Mouse (Mus musculus): Measurements from ENCODE around the gene Slc22a23.
"Not testable (repeated sequence)": the region's sequence is repeated elsewhere in the genome, so short reads cannot be mapped to it uniquely, and the experiment has no call there.

Slc22a23 gene

DNA sequence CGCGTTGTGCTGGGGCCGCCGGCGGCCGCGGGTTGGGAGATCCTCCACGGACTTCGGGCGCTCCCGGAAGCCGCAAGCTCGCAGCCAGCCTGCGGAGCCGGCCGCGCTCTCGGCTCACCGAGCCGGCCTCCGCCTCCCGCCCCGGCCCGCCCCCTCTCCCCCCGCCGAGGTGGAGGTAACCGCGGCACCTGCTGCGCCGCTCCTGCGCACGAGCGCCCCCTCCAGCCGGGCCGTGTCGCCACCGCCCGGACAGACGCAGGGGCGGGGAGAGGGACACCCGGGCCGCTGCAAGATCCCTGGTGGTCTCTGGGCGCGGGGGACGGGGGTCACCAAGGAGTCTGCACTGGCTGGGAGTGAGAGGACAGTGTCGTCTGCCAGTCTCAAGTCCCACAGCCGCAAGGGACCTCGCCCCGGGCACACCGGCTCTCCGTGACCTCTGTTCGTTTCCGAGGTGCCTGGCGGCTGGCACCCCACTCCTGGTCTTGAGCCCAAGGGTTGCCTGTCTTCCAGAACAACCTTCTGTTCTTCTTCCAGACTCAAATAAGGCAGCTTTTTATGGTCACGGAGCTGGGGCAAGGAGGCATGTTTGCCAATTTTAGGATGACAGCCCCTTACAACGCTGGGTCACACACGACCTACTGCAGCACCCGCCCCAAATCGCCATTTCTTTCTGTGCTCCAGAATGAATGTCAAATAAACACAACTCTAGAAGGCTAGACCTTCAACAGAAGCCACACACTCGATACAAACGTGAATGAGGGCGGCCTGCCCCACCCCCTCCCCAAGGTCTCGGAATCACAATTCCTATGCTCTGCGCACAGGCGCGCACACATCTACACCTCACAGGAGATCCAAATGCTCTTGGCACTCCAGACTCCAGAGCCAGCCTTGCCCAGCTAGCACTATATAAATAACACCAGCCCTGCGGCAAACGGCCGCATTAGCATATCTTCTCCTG, at the start of gene Slc22a23:
Slc22a23 (minus strand) TSS at position 55 of the 958 bp plus-strand sequence.
- peak in 1 of 2 experiments; percentile 45 for DNase-seq (ENCODE audit: low spot score in 2 of 2)

GRCm38 (mm10) chr13:34394305-34394704, 49.3 kb upstream of the Slc22a23 start:
- not testable (repeated sequence) for DNase-seq (ENCODE audit: low spot score in 2 of 2)

- no peak for DNase-seq (ENCODE audit: low spot score in 2 of 2)
These were observed 47.4 kb upstream of the Slc22a23 start for GRCm38 (mm10) chr13:34392376-34392775.

DNA sequence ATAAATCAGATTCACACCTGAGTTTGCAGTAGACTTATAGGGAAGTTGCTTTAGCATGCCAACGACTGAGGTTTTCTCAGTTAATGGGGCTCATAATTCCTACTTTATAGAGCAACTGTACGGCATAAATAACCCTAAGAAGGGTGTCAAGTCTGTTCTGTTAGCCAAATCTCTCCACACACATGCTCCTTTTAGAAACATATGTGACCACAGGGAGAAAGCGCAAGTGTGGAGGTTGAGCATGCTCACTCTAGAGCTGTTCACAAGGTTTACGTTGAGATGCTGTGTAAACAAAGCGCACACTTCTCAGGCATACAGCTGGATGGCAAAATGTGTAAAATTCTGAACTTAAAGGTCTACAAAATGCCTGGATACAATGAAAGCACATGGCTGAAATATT, 43.2 kb upstream of the Slc22a23 start:
- no peak for DNase-seq (ENCODE audit: low spot score in 2 of 2)

GRCm38 (mm10) chr13:34383416-34383815, 38.4 kb upstream of the Slc22a23 start:
- no peak for DNase-seq (ENCODE audit: low spot score in 2 of 2)

- no peak for DNase-seq (ENCODE audit: low spot score in 2 of 2)
These were observed 33.9 kb upstream of the Slc22a23 start for GRCm38 (mm10) chr13:34378926-34379325.

DNA sequence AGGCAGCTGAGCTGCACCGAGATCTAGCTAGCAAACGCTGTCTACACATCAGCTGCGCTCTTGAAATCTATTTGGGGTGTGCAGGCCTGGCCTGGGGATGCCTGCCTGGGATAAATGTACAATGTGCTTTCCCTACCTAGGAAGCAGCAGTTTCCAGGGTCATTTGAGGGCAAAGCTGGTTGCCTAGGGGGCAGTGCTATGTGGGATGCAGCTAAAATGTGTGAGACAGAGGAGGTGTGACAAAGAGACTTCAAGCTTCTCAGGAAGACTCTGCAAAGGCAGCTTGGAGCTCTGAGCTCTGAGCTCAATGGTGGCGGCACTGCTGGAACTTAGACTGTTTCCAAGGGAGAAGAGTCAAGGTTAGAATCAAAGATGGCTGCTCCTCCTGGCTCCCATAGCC, 30.2 kb upstream of the Slc22a23 start:
- no peak for DNase-seq (ENCODE audit: low spot score in 2 of 2)

- DNase-seq (ENCODE audit: low spot score in 2 of 2): no peak
These were observed 28.0 kb upstream of the Slc22a23 start for GRCm38 (mm10) chr13:34372870-34373478.

DNA sequence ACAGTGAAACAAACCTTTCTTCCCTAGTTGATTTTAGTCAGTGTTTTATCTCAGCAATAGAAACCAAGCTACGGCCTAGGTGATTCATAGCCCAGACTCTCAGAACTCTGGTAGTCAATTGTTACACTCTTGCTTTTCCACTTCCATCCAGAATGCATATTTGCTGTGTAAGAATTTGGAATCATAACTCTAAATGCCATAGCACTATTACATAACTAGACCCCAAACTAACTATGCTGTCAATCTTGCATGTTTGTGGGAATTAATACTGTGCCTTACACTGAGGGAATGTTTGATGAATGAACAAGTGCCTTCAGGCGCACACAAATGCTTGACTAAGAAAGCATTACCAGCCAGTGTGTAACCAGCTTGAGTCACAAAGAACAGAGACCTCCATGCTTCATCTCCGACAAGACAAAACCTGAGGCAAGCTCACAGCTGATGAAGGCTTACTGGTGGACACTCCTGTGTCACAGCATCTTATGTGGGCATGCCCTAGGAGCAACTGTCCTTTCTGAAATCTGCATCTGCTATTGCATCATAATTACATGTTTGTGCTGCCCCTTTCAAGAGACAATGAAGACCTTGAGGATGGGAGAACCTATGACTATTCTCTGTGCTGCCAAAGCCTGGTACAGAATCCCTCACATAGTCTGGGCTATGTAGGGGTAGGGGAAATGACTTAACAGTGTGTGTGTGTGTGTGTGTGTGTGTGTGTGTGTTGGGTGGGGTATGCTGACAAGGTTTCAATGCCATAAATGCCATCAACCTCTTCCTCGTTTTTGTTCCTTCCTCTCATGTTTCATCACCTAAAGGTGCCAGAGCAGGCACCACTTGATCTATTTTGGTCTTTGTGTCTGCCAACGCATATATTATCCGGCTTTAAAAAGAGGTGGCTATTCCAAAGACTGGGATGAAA, 27.2 kb upstream of the Slc22a23 start:
- no peak for DNase-seq (ENCODE audit: low spot score in 2 of 2)

- DNase-seq (ENCODE audit: low spot score in 2 of 2): no peak
These were observed 25.4 kb upstream of the Slc22a23 start for GRCm38 (mm10) chr13:34370281-34370825.

DNA sequence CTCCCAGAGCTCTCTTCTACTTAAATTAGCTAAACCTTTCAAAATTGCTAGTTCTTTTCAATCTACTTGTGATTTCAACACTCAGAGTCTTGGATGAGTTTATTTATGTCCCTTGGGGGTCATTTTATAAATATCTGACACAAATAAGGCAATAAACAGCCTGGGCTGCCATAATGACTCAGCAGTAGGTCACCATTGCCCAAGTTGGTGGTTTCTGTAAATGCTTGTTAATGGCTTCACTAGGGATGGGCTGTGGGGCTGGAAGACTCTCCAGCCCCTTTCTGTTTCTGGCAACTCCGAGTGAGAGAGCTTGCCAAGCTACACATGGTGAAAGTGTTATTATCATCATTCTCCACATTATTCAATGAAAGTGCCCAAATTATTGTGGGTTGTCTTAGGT, 20.2 kb upstream of the Slc22a23 start:
- no peak for DNase-seq (ENCODE audit: low spot score in 2 of 2)

- no peak for DNase-seq (ENCODE audit: low spot score in 2 of 2)
These were observed 10.7 kb upstream of the Slc22a23 start for GRCm38 (mm10) chr13:34355656-34356055.

- no peak for DNase-seq (ENCODE audit: low spot score in 2 of 2)
These were observed 10.0 kb upstream of the Slc22a23 start for GRCm38 (mm10) chr13:34354830-34355624.

GRCm38 (mm10) chr13:34353241-34353640, 8.3 kb upstream of the Slc22a23 start:
- DNase-seq (ENCODE audit: low spot score in 2 of 2): no peak

DNA sequence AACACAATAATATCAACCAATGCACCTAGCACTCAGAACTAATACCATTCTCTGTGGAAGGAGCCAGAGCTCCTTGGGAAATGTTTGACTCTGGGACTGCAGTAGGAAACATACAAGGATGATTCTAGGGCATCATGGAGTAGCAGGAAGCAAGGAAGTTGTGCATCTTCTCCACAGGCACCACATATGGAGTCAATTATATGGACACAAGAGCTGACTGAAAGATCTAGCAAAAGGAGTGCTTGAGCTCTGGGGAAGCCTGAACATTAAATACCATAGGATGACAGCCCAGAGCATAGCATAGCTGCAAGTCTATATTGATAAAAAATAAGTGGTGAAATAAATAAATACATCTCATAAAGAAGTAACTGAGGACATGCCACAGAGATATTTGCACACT, 6.5 kb upstream of the Slc22a23 start:
- DNase-seq (ENCODE audit: low spot score in 2 of 2): no peak

DNA sequence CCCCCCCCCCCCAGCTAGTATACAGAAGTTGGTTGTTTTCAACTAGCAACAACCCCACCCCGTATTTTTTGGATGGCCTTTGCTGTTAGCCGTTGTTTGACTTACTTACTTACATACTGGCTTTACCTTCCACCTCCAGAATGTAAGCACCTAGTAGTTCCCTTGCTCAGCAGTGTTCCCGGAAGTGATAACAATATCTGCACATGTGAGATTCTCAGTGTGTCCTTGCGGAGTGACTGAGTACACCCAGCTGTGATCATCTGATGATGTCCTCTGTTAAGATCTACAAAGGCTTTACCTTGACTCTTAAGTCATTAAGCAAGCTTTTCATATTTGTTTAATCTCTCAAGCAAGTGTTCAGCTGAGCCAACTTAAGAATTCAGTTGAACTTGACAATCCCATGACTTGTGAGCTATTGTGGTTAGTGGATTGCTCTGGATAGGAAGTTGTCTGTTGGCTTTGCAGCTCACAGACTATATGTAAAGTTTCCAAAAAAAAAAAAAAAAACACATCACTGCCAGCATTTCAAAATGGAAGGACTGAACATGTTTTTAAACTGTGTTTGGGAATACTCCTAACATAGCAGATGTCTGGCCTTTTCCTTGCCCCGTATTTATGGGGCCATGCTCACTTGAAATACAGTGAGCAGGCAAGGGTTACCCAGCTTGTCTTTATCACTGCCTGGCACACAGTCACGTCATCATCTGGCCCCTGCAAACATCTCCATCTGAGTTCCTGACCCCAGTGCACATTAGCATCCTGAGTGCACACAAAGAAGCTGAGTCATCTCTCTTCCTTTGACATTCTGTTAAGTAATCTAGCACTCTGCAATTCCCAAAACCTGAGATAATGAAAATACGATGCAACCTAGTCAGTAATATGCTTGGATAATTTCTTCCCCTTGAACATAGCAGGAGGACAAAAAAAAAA, 3.2 kb upstream of the Slc22a23 start:
- DNase-seq (ENCODE audit: low spot score in 2 of 2): no peak

- no peak for DNase-seq (ENCODE audit: low spot score in 2 of 2)
These were observed 1.8 kb upstream of the Slc22a23 start for GRCm38 (mm10) chr13:34346748-34347147.

GRCm38 (mm10) chr13:34346238-34346637, 1.3 kb upstream of the Slc22a23 start:
- DNase-seq (ENCODE audit: low spot score in 2 of 2): no peak

GRCm38 (mm10) chr13:34344376-34345127, 430 bp downstream of the Slc22a23 start:
- DNase-seq (ENCODE audit: low spot score in 2 of 2): peak in 1 of 2 experiments; percentile 16
